Mouse (Mus musculus): ENCODE data around the gene Pirb.
"Not testable (repeated sequence)": the region's sequence is repeated elsewhere in the genome, so short reads cannot be mapped to it uniquely, and the experiment has no call there.

GRCm38 (mm10) chr7:3694949-3695305 lies 25.3 kb downstream of the Pirb start:
- not testable (repeated sequence) for TF ChIP-seq CTCF (IDR thresholded peaks at IDR 0.05; ENCODE audit: borderline replicate concordance, extremely low read depth, insufficient read depth, insufficient read length); POLR2A (IDR thresholded peaks at IDR 0.05; ENCODE audit: borderline replicate concordance, extremely low read depth, insufficient read depth, insufficient read length, poor library complexity, severe bottlenecking)

Data from brain, embryonic 14.5 days (tissue).